Mouse (Mus musculus) lung, postnatal 14 days (tissue): ENCODE measurements around the gene Gpr156.

Experiments
- DNase-seq: peaks from one replicate; pipeline ENCODE4 v3.0.0; 2021

Gene Gpr156

DNA sequence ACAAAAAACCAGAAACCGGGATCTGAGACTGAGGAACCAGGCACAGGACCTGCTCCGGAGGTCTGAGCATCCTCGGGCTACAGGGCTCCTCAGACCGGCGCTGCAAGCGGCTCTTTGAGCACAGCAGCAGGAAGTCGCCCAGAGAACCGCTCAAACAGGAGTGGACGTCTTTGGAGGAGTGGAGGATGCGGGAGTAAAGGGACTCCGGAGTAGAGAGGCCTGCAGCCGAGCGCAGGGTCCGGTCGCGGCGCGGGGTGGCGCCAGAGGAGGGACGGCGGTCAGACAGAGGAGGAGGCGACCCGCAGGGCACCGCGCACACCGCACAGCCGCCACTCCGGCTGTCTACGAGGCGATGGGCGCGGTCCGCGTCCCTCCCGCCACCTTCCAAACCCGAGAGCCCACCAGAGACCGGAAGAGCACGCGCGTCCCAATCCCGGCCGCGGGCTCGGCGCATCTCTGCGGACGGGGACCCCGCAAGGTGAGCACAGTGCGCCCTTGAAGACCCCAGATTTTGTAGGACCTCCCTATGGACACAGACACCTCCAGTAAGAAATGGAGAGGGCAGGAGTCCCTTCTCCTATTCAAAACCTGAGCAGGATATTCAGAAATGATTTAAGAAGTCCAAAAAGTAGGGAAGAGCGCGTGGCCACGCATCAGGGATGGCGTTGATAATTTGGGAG, at the start of gene Gpr156:
TSS of gene Gpr156 (plus strand) at position 359 of the 680 bp plus-strand sequence.
- peak; percentile 45 for DNase-seq

DNA sequence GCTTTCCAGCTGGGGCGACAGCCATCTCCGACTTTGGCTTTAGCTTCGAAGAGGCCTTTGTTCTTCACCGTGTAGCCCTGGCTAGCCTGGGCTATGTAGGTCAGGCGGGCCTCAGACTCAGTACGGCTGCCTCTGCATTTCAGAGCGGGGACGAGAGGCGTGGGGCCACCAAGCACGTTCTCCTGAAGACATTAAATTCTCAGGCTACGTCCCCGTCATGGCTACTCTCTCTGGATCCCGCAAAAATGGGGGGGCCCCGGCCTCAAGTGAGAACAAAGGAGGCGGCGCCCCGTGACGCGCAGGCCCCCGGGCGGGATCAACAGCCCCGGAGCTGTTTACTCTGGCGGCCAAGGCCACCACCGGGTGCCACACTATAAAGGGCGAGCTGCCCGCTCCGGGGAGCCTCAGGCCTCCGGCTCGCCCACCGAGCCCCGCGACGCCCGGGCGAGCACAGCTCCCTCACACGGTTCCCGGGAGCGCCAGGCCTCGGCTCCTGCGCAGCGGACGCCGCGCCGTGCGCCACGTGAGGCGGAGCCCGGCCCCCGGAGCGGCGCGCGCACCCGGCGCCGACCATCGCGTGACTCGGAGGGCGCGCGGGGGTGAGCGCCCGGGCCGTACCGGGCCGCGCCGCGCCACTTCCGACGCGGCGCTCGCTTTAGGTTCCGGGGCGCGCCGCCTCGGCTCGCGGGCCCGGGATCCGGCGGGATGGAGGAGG, 48.3 kb upstream of the Gpr156 start, which contains the start of gene Lrrc58:
TSS of gene Lrrc58 (plus strand) at position 599 of the 715 bp plus-strand sequence.
- DNase-seq: peak; percentile 83

DNA sequence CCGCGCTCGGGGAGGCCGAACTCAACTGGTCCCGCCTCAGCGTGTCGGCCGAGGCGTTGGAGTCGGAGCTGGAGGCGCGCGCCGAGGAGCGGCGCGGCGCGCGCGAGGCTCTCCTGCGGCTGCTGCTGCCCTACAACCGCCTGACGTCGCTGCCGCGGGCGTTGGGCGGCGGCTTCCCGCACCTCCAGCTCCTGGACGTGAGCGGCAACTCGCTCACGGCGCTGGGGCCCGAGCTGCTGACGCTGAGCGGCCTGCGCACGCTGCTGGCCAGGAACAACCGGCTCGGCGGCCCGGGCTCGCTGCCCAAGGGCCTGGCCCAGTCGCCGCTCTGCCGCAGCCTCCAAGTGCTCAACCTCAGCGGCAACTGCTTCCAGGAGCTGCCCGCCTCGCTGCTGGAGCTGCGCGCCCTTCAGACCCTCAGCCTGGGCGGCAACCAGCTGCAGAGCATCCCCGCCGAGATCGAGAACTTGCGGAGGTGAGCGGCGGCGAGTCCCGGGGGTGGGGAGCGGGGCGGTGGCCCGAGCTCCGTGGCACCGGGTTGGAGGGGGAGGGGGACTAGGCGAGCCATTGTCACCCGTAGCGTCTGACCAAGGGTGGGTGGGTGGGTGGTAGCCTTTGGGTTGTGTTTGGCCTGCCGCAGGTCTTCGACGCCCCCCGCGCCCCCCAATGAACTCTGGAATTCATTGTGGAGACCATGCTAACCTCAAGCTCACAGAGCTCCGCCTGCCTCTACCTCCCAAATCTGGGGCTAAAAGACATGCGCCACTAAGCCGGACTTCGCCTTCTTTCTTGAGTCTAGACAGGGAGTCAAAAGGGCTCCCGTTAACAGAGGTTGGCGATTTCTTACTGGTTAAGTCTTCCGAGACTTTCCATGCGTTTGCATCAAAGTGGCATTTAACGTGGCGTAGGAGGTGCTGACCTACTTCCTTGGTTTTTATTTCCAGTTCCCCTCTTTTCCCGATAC, 47.5 kb upstream of the Gpr156 start:
- DNase-seq: peak; percentile 51

DNA sequence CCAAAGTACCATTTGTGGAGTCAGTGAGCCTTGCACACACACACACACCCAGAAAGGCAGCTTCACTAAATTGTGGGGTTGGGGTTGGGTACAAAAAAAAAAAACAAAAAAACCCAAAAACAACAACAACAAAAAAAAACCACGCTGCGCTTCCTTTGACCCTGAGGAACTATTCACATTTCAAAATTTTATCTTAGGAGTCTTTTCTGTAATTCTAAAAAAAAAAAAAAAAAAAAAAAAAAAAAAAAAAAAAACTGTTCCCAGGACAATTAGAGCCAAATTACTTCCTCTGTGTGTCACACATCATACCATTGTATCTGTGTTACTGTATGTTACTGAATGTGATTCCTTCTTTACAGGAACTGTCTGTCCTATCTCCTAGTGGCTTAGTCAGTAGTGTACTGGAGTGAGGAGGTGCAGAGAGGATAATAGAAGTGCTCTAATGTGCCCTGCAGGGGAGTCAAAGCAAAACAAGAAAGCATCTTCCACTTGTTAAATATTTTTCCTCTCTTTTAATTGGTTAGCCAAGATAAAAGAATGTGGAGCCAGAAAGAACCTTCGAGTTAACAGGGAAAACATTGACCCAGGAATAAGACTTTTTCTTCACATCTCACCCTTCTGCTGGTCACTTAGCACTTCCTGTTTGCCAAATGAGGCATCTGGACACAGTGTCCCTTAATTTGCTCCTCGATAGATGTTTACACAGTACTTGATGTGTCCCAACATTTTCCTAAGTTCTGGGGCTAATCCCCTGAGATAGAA, 46.6 kb upstream of the Gpr156 start:
- DNase-seq: no peak

DNA sequence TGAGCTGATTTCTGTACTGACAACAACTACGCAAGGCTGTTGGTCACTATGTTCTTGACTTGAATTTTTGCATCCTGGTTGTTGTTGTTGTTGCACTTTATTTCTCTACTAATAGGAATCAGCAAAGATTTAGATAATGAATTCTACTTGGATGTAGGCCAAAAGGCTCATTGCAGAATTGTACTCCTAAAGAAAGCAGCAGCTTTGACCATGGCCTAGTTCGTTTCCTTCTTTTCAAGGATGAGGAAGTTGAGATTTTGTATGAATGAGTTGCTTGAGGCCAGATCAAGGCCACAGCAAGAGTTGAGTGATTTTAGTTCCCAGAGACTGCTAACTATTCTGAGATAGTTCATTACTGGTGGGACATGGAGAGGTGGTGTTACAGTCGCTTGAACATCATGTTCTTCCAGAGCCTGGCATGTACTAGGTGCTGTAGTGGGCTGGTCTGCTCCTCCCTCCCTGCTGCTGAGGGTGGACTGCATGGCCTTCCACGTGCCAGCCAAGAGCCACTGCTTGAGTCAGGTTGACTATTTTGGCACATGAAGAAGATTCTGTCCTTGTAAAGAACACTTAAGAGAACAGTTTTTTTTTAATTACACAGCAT, 45.1 kb upstream of the Gpr156 start:
- peak; percentile 26 for DNase-seq

DNA sequence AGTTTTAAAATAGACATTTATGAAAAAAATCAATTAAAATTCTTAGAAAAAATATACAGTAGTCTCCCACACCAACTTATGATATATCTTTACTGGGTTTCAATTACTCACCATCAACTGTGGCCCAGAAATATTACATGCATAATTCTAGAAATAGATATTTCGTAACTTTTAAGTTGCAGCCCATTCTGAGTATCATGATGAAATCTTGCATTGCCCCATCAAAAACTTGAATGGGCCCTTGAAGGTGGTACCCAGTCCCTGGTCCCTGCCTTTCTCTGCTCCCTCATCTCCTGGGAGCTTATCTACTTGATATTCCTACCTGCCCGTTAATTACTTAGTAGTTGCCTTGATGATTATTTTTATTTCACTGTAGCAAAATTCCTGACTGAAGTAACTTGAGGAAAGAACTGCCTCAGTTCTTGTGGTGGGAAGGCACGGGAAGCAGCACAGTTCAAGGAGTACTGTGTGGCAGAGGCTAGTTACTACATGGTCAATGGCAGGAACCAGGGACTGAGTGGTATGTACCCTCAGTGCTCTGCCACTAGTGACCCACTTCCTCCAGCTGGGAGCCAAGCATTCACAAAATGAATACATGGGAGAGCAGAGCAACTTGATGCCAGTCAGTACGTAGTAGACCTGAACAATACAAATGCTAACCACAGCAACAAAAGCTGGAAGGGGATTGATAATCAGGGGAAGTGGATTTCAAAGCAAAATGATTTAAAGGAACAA, 41.6 kb upstream of the Gpr156 start:
- peak; percentile 24 for DNase-seq

DNA sequence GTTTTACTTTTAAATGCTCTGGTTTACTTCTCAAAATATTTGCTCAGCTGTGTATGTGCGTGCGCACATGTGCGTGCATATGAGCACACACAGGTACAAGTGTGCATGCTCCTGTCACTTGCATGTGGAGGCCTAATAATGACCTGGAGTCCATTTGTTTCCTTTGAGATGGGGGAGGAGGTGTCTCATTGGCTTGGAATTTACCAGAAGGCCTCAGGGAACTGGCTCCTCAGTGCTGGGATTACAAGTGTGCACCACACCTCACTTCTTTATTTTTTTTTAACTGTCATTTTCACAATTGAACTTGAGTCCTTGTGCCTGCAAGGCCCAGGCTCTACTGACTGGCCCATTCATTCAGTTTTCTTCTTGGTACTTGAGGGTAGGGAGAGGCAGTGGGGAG, 38.9 kb upstream of the Gpr156 start:
- DNase-seq: no peak

DNA sequence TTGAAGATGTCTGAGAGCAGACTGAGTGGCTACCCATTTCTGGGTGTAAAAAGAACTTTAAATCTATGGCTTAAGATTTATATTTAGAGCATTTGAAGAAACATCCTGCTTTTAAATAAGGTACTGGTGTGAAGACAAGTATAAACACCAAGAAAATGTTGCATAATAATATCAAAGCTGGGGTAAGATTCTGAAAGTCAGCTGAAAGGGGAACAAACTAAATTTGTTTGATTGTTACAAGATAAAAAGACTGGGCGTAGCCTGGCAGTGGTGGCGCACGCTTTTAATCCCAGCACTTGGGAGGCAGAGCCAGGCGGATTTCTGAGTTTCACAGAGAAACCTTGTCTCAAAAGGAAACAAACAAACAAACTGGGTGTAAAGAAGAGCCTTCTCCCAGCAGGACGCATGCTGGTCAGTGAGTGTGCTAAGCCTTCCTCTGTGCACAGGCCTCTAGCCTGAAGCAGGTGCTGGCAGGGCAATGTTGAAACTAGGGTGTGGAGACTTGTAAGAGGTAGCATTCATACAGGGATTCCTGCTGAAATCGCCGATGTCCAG, 37.3 kb upstream of the Gpr156 start:
- no peak for DNase-seq

DNA sequence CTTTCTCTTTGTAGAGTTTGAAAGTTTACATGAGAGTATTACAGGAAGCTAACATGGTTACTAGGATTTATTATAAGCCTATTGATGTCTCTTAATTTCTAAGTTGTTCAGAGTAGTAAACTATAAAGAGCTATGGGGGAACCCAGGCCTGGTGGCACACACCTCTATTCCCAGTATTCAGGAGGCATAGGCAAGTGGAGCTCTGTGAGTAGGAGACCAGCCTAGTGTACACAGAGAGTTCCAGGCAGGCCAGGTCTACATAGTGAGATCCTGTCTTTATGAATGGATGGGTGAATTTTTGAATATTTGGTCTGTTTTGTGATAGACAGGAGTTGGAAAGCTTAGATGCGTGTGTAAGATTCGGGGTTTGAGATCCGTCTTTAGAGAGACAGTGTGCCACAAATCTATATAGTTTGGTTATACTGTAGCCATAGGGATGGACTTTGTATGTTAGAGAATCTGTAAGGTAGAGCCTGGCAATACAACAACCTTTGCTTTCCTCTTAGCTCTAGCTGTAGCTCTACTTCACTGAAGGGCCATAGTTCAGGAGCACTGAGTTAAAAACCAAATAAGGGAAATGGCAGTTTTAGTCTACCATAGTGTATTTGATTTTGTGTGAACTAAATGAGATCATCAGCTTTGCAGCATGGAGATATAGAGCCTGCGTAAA, 36.4 kb upstream of the Gpr156 start:
- DNase-seq: no peak

DNA sequence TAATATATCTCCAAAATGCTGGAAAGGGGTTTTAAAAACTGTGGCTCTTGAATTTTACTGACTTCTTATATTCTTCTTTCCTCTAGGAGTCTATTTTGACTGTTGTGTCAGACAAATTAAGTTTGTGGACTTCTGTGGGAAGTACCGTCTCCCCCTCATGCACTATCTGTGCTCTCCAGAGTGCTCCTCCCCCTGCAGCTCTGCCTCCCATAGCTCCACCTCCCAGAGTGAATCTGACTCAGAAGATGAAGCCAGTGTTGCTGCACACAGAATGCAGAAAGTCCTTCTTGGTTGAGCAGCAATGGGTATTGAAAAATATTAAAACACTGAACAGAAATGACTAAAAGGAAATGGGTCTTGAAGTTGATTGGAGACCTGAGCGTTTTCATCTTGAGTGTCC, 35.1 kb upstream of the Gpr156 start:
- no peak for DNase-seq

DNA sequence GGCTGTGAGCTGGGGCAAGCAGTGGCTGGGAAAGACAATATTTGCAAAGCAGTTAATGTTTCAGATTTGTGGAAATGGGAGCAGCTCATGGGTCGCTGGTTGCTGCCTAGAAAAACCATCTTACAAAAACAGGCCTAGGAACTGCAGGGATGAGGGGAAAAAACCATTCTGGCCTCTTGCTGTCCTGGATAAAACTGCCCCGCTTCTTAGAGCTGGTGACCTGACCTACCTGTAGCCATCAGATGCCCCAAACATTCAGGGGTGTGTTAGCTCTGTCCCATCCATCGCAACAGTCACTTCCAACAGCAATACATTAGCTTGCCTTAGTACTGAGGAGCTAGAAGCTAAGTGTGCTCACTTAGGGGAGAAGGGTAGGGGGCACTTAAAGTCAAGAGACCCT, 27.3 kb upstream of the Gpr156 start:
- no peak for DNase-seq

DNA sequence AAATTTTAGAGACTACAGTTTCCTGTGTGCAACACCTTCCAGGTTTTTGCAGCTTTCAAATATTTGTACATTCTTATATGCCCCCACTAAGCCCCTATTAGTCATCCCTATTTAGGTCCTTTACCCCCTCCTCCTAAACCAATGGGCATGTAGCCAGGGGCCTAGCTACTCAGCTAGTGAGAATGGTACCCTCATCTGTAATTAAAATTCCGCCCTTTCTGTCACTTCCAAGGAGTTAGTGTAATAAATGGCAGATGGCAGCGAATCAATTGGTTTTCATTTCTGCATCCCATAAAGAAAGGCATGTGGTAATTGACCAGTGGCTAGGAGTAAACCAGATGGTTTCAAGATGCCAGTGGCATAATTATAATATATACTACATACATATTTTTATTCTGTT, 23.6 kb upstream of the Gpr156 start:
- DNase-seq: no peak

DNA sequence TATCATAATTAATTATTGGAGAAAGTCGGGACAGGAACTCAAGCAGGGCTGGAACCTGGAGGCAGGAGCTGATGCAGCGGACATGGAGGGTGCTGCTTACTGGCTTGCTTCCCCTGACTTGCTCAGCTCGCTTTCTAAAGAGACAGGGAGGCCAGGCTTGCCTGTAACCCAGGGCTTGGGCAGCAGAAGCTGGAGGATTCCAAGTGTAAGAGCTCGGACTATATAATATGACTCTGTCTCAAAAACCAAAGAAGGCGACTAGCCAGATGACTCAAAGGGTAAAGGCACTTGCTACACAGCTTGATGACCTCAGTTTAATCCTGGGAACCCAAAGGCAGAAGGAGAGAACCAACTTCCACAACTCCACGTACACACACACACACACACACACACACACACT, 22.9 kb upstream of the Gpr156 start:
- DNase-seq: no peak

DNA sequence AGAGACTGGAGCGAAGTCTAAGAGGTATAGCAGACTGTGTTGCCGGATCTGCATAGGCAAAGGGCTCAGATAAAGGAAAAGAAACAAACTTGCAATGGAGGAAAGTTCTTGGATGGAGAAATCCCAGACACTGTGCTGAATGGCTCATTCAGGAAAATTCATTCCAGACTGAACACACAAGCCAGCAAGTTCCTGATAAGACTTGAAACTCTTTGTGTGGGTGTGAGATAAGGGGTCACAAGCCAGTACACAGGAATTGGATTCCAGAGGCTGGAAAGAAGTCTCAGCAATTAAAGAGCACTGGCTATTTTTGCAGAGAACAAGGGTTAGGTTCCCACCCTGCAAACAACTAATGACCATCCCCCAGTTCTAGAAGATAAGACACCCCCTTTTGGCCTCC, 22.4 kb upstream of the Gpr156 start:
- DNase-seq: no peak

DNA sequence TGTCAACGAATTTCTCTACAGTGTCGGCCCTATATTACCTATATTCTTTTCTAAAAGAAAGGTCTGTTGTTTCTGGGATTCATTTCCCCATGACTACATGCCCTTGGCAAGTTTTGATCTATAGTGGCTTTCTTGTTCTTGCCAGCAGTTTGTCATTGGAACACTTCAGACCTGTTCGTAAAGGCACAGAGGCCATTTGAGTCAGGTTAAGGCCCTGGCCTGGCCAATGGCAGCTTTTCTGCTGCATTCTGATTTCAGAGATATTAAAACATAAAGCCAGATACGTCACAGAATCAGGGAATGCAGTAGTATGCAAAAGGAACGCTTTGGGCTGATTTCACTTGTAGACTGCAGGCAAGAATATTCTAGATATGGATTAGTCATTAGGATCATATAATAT, 17.5 kb upstream of the Gpr156 start:
- no peak for DNase-seq

DNA sequence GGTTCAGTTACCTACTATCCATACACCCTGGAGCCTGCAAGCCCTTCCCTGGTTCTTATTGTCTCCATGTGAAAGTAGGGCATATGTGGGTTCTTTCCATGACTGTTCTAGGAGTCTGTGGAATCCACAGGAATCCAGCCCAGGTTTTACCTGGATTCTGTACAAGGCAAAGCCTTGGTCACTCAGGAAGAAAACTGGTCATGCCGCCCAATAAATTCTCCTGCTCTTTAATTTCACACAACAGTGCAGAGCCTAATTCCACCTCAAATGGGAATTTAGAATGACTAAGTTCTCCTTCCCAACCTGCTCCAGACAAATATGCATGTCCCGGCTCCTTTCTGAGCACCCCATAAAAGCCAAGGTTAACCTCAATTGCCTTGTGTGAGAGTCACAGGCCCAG, 16.9 kb upstream of the Gpr156 start:
- no peak for DNase-seq

DNA sequence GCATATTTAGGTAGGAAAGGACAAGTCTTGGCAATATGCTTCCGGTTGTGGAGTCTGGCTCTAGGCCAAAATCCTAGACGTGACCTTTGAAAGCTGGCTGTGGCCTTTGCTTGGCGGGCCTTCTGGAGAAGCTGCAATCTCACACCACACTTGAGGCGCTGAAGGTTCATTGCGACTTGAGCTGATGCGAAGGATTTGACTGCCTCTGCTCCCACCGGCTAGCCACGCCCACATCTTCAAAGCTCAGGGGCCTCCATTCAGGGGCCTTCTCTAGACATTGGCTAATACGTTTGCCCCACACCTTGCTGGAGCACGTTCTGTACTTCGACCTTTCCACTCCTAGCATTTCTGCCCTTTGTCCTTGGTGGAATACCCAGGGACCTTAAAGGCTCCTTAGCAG, 15.0 kb upstream of the Gpr156 start:
- DNase-seq: no peak

DNA sequence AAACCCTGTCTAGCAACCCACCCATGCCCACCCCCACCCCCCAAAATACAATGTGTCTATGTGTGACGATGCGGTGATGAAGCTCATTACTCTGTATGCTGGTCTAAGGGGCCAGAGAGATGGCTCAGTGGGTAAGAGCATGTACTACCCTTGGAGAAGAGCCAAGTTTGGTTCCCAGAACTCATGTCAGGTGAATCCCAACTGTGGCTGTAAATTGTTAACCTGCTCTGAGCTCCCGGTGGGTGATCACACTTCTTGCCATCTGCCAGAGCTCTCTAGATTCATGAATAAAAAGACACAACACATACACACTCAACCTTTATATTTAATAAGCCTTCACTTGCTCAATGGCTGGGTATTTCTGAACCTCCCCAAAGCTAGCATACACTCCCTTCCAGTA, 9.8 kb upstream of the Gpr156 start:
- no peak for DNase-seq

DNA sequence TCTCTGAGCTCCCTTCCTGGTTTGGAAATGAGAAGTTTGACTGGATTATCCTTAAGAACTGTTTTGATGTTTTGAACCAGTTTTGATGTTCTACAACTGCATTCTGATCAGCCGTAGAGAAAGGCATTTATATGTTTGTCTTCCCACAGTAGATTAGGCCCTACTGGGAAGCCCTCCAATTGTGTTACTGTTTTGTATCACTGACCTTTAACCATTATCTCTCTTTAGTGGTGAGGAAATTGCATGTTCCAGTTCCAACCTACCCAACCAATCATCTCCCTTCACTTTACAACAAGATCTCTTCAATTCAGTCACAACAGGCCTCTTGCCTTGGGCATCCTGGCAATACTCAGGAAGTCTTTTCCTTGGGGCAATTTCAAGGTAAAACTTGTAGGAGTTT, 5.2 kb upstream of the Gpr156 start:
- no peak for DNase-seq

DNA sequence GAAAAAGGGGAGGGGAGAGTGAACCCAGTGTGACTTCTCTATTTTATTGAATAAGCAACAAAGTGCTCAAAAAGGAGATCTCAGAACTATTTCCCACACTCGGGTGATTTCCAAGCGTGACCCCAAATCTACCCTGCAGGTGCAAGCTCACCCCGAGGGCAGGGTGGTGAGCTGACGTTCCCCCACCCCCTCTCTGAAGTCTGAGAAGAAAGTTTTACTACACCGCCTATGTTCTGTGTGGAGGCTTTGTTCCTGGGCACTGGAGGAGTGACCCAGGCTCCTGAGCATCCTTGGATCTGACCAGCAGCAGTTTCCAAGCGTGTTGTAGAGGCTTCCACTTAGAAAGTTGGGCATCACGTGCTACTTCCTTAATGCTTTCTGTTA, 514 bp downstream of the Gpr156 start:
- DNase-seq: no peak

DNA sequence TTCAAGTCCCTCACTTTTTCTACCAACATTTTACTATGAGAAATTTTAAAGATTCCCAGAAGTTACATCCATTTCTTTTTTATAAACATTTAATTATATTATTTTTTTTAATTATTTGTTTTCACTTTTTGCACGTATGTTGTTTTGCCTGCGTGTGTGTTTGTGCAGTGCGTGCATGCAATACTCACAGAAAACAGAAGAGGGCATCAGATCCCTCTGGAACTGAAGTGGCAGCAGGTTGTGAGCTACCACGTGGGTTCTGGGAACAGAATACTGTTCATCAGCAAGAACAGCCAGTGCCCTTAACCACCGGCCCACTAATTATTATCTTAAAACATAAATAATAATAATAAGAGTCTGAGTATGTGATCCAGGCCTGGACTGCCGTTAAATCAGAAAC, 2.7 kb downstream of the Gpr156 start:
- no peak for DNase-seq
